Mouse (Mus musculus): ENCODE data around the gene Mcrip2.

Mcrip2 gene

GRCm38 (mm10) chr17:25817662-25818061 is 50.9 kb downstream of the Mcrip2 start:
- no peak for DNase-seq (ENCODE audit: low read depth)

Data from c-Kit-positive CD71-positive TER-119-negative erythroid progenitor cells, embryonic 14.5 days (primary cell).